Mouse (Mus musculus) limb, embryonic 14.5 days (tissue): ENCODE measurements around the gene Gm36028. TPM values are rescaled to one million over a fixed set of nuclear protein-coding genes. Genes with fewer than 3 reads are reported as not detected.

ENCODE experiments used
- ATAC-seq: fragments of 200-750 bp; cut with Nextera tagmentation; 2 replicates; pipeline ENCODE4 v1.8.0; 2017; ENCODE audit warnings: low read depth, moderate number of reproducible peaks, moderate TSS enrichment; ENCODE audit not compliant: low FRiP score
- DNase-seq: peaks from one replicate; pipeline ENCODE4 v3.0.0-alpha.2; 2015; ENCODE audit warnings: low spot score
- H3K27ac ChIP-seq: fragments of 300-500 bp; sonication (generic); replicated peaks from 2 replicates; pipeline ENCODE4 v1.5.1; 2014; ENCODE audit warnings: low read depth, mild to moderate bottlenecking, low read length, moderate library complexity, mixed read lengths
- H3K27me3 ChIP-seq: fragments of 300-500 bp; sonication (generic); 2 replicates; pipeline ENCODE4 v1.6.1; 2014; ENCODE audit warnings: low read length, mixed read lengths; ENCODE audit not compliant: control insufficient read depth, insufficient read depth
- H3K36me3 ChIP-seq: fragments of 300-500 bp; sonication (generic); 2 replicates; pipeline ENCODE4 v1.6.1; 2014; ENCODE audit warnings: mild to moderate bottlenecking, low read length, moderate library complexity, mixed read lengths; ENCODE audit not compliant: control insufficient read depth, insufficient read depth
- H3K4me1 ChIP-seq: fragments of 300-500 bp; sonication (generic); 2 replicates; pipeline ENCODE4 v1.6.1; 2014; ENCODE audit warnings: antibody characterized with exemption, low read length, mixed read lengths; ENCODE audit not compliant: control insufficient read depth, insufficient read depth
- H3K4me2 ChIP-seq: fragments of 300-500 bp; sonication (generic); replicated peaks from 2 replicates; pipeline ENCODE4 v1.6.1; 2014; ENCODE audit warnings: low read depth, mild to moderate bottlenecking, low read length, moderate library complexity; ENCODE audit not compliant: severe bottlenecking
- H3K4me3 ChIP-seq: fragments of 300-500 bp; sonication (generic); replicated peaks from 2 replicates; pipeline ENCODE4 v1.5.1; 2014; ENCODE audit warnings: low read length
- H3K9ac ChIP-seq: fragments of 300-500 bp; sonication (generic); 2 replicates; pipeline ENCODE4 v1.6.1; 2014; ENCODE audit warnings: mild to moderate bottlenecking, low read depth, low read length, moderate library complexity; ENCODE audit not compliant: severe bottlenecking
- H3K9me3 ChIP-seq: fragments of 300-500 bp; sonication (generic); 2 replicates; pipeline ENCODE4 v1.6.1; 2016; ENCODE audit warnings: low read length; ENCODE audit not compliant: control insufficient read depth
- POLR2A ChIP-seq: fragments of 200-500 bp; IDR thresholded peaks from 2 replicates; pipeline ENCODE4 v1.8.0; 2012; ENCODE audit warnings: inconsistent platforms, mild to moderate bottlenecking, moderate library complexity, borderline replicate concordance; ENCODE audit not compliant: insufficient read depth, insufficient read length; ENCODE audit errors: extremely low read depth
- WGBS: fragments of 180-500 bp; shearing (Covaris S2); extraction: QIAGEN DNeasy Blood & Tissue Kit; methylation state at CpG from one replicate; pipeline ENCODE4 v1.1.7; 2014; 5-methylcytosine and 5-hydroxymethylcytosine counted together
- polyA plus RNA-seq, 2 experiments: library from polyadenylated mRNA; depleted of rRNA in 1 of 2; stranded (reverse) in 1 of 2; unstranded in 1 of 2; fragments of >200 nt; fragmentation: Nextera tagmentation in 1 of 2; extraction: Ambion mirVana in 1 of 2; gene quantifications; 2 replicates each; pipeline versions ENCODE4 v1.2.1 to v1.2.3; 2012 to 2014

Gene Gm36028
- polyA plus RNA-seq, 2 experiments: 0.15 TPM; not detected in 1

GRCm38 (mm10) chr16:37857495-37857894 is 3.5 kb downstream of the Gm36028 start:
- Histone ChIP-seq H3K27me3 (no peaks in the 10 kb centered on the region), H3K36me3 (no peaks in the 10 kb centered on the region), H3K4me3 (no peak overlapping the region), H3K4me2 (no peak overlapping the region), H3K9me3 (no peaks in the 10 kb centered on the region), H3K9ac (no peak overlapping the region), H3K4me1 (peaks cover 2% of the 10 kb centered on the region; the same call in 1 of the 2 replicates), H3K27ac (no peak overlapping the region)
- WGBS: 86% methylated on average over 8 of the region's 8 CpGs
- ATAC-seq: no peak
- no peak for TF ChIP-seq POLR2A
- DNase-seq: no peak

GRCm38 (mm10) chr16:37856327-37856726 is 4.6 kb downstream of the Gm36028 start:
- Histone ChIP-seq H3K27ac (no peak overlapping the region), H3K36me3 (no peaks in the 10 kb centered on the region), H3K4me3 (no peak overlapping the region), H3K4me2 (no peak overlapping the region), H3K9me3 (no peaks in the 10 kb centered on the region), H3K27me3 (no peaks in the 10 kb centered on the region), H3K4me1 (peaks cover 6% of the 10 kb centered on the region), H3K9ac (no peak overlapping the region)
- 64% methylated on average over 3 of the region's 3 CpGs for WGBS
- no peak for TF ChIP-seq POLR2A
- ATAC-seq: no peak
- DNase-seq: no peak

GRCm38 (mm10) chr16:37855583-37855982 is 5.4 kb downstream of the Gm36028 start:
- H3K4me2 ChIP-seq: no peak overlapping the region
- DNase-seq (no peak), ATAC-seq (no peak)
- H3K27me3 ChIP-seq: no peaks in the 10 kb centered on the region
- no peak overlapping the region for H3K4me3 ChIP-seq
- no peak overlapping the region for H3K9ac ChIP-seq
- H3K36me3 ChIP-seq: no peaks in the 10 kb centered on the region
- H3K27ac ChIP-seq: no peak overlapping the region
- no peak for TF ChIP-seq POLR2A
- H3K4me1 ChIP-seq: peaks cover 7% of the 10 kb centered on the region
- H3K9me3 ChIP-seq: no peaks in the 10 kb centered on the region
- 63% methylated on average over 8 of the region's 8 CpGs for WGBS

GRCm38 (mm10) chr16:37854593-37854992 is 6.4 kb downstream of the Gm36028 start:
- Histone ChIP-seq H3K9me3 (no peaks in the 10 kb centered on the region), H3K27ac (no peak overlapping the region), H3K4me2 (no peak overlapping the region), H3K9ac (no peak overlapping the region), H3K4me1 (peaks cover 7% of the 10 kb centered on the region), H3K27me3 (no peaks in the 10 kb centered on the region), H3K36me3 (no peaks in the 10 kb centered on the region), H3K4me3 (no peak overlapping the region)
- TF ChIP-seq POLR2A: no peak
- ATAC-seq (no peak), DNase-seq (no peak)
- 67% methylated on average over 5 of the region's 5 CpGs for WGBS

DNA sequence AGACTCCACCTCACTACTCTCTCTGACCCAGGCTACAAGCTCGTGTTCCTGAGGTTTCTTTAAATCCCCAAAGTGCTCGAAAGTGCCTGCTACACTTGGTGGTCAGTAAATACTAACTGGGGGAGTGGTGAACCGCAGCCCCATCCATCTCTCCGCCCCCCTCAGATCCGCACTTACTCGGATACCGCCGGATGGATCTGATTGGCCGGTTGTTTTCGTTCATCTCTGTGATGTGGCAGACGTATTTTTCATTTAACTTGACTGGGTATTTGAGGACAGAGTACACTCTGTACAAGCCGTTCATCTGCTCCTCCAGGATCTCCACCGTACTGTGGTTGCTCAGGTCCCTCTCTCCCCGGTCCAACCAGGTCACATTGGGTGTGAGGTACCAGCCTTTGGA is 6.9 kb downstream of the Gm36028 start:
- DNase-seq: no peak
- Histone ChIP-seq H3K9me3 (no peaks in the 10 kb centered on the region), H3K4me3 (no peak overlapping the region), H3K27ac (no peak overlapping the region), H3K9ac (no peak overlapping the region), H3K4me1 (peaks cover 7% of the 10 kb centered on the region), H3K27me3 (no peaks in the 10 kb centered on the region), H3K36me3 (no peaks in the 10 kb centered on the region), H3K4me2 (0 out of 2 replicates have a peak overlapping the region, but pooled peaks have one; percentile 17)
- WGBS: 73% methylated on average over 14 of the region's 14 CpGs
- no peak for ATAC-seq
- TF ChIP-seq POLR2A: no peak

DNA sequence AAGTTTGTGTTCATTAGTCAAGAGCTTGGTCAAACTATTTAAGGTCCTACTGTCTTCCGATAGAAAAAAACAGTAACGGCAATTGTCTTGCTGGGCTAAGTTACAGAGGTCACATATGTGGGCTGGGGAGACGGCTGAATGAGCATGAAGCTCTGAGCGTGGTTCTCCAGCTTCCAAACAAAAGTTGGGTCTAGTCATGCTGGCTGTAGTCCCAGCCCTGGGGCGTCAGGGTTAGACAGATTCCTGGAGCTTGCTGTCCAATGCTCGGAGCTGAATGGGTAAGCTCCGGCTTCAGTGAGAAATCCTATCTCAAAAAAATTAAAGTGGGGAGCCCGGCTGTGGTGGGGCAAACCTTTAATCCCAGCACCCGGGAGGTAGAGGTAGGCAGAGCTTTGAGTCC is 7.7 kb downstream of the Gm36028 start:
- WGBS: 81% methylated on average over 9 of the region's 9 CpGs
- ATAC-seq (no peak), DNase-seq (no peak)
- H3K9me3 ChIP-seq: no peaks in the 10 kb centered on the region
- H3K27me3 ChIP-seq: no peaks in the 10 kb centered on the region
- no peak overlapping the region for H3K4me2 ChIP-seq
- H3K36me3 ChIP-seq: no peaks in the 10 kb centered on the region
- no peak overlapping the region for H3K4me3 ChIP-seq
- H3K27ac ChIP-seq: no peak overlapping the region
- H3K9ac ChIP-seq: no peak overlapping the region
- H3K4me1 ChIP-seq: peaks cover 7% of the 10 kb centered on the region
- TF ChIP-seq POLR2A: no peak
